Mouse (Mus musculus): Measurements from ENCODE around the gene Reg1.
"Not testable (repeated sequence)": the region's sequence is repeated elsewhere in the genome, so short reads cannot be mapped to it uniquely, and the experiment has no call there.

Gene Reg1

GRCm38 (mm10) chr6:78422411-78422810 is at the start of gene Reg1:
Reg1 (plus strand) TSS chr6:78422711.
- not testable (repeated sequence) for DNase-seq (ENCODE audit: low read depth, low spot score)

GRCm38 (mm10) chr6:78378765-78379164 is 43.7 kb upstream of the Reg1 start, which contains the start of gene Reg3d:
Reg3d (minus strand) TSS chr6:78378865.
- no peak for DNase-seq (ENCODE audit: low read depth, low spot score)

- DNase-seq (ENCODE audit: low read depth, low spot score) = no peak
Measured at GRCm38 (mm10) chr6:78380409-78380808, 42.1 kb upstream of the Reg1 start, which contains the start of gene Reg3a. Reg3a (plus strand) TSS chr6:78380709.

GRCm38 (mm10) chr6:78385609-78386008 is 36.9 kb upstream of the Reg1 start:
- DNase-seq (ENCODE audit: low read depth, low spot score) = no peak

- not testable (repeated sequence) for DNase-seq (ENCODE audit: low read depth, low spot score)
Measured at GRCm38 (mm10) chr6:78395323-78395722, 27.2 kb upstream of the Reg1 start, which contains the start of gene Reg2. Reg2 (plus strand) TSS chr6:78395623.

GRCm38 (mm10) chr6:78425497-78425896 is 3.0 kb downstream of the Reg1 start:
- no peak for DNase-seq (ENCODE audit: low read depth, low spot score)

- DNase-seq (ENCODE audit: low read depth, low spot score) = no peak
Measured at GRCm38 (mm10) chr6:78447202-78447601, 24.7 kb downstream of the Reg1 start.

- no peak for DNase-seq (ENCODE audit: low read depth, low spot score)
Measured at GRCm38 (mm10) chr6:78448409-78448808, 25.9 kb downstream of the Reg1 start.

GRCm38 (mm10) chr6:78452804-78453203 is 30.3 kb downstream of the Reg1 start:
- no peak for DNase-seq (ENCODE audit: low read depth, low spot score)

- no peak for DNase-seq (ENCODE audit: low read depth, low spot score)
Measured at GRCm38 (mm10) chr6:78460191-78460825, 37.8 kb downstream of the Reg1 start.

GRCm38 (mm10) chr6:78462360-78462759 is 39.8 kb downstream of the Reg1 start:
- no peak for DNase-seq (ENCODE audit: low read depth, low spot score)

- no peak for DNase-seq (ENCODE audit: low read depth, low spot score)
Measured at GRCm38 (mm10) chr6:78463266-78463665, 40.8 kb downstream of the Reg1 start.

GRCm38 (mm10) chr6:78468772-78469171 is 46.3 kb downstream of the Reg1 start, which contains the start of gene Reg3g:
Reg3g (minus strand) TSS chr6:78468872.
- no peak for DNase-seq (ENCODE audit: low read depth, low spot score)

GRCm38 (mm10) chr6:78469287-78469686 is 46.8 kb downstream of the Reg1 start:
- no peak for DNase-seq (ENCODE audit: low read depth, low spot score)

Measured in retina, adult 2 months (tissue).